Mouse (Mus musculus): ENCODE measurements at regions not wholly inside any gene's neighbourhood (a gene's known extent, or its start where the extent isn't known, plus 50 kb on each side); places are given as distances from the start of the nearest gene placed in this dataset.

DNA sequence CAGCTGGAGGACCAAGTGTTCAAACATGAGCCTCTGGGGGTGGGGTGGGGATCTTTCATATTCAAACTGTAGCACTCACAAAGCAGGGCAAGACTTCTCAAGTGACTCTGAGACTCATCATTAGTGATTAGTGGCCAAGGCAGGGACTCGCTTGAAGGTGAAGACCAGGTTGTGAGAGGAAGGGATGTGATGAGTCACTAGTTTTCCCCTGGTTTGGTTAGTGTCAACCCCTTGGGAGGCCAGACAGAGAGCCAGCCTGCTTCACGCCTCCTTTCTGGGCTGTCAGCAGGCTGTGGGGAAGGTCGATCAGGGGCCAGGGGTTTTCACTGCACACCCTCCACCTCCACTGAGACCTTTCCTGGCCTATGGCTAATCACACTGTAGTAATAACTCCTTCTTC, 65.2 kb downstream of the Slc30a10 start:
- DNase-seq = no peak

DNA sequence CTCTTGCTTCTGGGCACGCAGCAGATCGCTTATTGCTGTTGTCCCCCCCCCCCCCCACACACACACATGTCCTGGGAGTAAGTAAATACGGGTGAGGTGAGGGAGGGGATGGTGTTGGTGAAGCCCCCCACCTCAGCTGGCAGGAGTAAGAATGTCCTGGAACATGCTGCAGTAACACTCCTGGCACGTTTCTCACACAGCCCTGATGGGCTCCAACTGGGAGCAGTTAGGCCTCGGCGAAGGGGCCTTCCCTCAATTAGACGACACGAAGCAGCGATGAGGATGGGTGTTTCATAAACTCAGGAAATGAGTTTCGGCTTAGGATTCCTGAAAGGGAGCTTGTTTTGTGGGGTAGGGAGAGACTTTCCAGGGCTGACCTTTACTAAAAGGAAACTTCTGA, 69.4 kb downstream of the Slc30a10 start:
- DNase-seq = no peak

DNA sequence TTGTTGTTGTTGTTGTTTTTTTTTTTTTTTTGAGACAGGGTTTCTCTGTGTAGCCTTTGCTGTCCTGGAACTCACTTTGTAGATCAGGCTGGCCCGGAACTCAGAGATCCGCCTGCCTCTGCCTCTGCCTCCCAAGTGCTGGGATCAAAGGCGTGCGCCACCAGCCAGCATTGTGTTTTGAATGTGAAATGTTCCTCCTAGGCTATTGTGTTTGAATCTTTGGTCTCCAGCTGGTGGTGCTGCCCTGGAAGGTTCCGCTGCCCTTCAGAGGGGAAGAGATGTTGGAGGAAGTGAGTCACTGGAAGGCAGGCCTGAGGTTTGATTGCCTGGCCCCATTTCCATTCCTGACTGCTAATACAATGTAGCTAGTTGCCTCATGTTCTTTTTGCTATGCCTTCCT, 78.8 kb downstream of the Slc30a10 start:
- no peak for DNase-seq

DNA sequence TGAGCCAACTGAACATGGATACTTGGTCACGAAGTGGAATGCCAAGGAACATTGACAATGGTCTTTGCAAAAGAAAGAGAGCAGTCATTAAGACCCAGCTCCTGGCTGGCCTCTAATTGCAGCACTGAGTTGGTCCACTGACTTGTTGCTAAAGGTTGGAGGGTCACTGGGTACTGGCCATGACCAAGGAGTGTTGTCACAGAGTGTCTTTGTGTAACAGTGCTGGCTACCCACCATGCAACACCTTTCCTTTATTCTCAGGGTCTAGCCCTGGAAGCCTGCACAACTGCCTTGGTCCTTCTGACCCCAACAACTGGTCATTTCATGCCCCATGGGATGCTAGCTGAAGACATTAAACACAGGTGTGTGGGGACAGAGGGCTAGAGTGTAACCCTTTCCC, 79.5 kb downstream of the Slc30a10 start:
- DNase-seq = no peak

DNA sequence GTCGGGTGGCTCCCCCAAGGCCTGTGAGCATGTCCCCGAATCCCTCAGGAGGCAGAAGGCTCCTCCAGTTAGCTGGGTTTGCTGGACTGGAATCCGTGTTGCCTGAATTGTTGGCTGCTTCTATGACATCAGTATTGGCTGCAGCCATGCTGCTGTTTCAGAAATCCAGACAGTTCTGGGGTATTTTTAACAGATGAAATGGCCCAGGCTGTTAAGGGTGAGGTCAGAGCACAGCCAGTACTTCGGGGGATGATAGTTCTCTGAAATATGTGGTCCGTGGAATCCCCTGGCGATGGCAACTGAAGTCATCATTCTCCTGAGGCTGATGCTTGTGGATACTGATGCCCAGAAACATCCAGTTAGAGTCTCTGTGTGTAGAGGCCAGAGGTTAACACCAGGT, 80.7 kb downstream of the Slc30a10 start:
- DNase-seq = no peak

DNA sequence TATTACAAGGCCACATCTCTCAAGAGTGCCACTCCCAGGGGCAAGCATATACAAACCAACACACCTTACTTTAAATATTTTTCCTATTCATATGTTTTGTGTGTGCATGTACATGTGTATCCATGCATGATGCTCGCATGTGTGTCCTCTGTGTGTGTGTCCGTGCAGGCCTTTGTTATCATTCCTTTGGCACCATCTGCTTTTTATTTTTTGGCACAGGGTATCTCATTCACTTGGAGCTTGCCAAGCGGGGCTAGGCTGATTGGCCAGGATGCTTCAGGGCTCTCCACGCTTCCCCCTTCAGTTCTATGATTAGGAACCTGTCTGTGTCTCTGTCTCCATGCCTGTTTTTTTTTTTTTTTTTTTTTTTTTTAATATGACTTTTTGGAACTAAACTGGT, 82.6 kb downstream of the Slc30a10 start:
- no peak for DNase-seq

DNA sequence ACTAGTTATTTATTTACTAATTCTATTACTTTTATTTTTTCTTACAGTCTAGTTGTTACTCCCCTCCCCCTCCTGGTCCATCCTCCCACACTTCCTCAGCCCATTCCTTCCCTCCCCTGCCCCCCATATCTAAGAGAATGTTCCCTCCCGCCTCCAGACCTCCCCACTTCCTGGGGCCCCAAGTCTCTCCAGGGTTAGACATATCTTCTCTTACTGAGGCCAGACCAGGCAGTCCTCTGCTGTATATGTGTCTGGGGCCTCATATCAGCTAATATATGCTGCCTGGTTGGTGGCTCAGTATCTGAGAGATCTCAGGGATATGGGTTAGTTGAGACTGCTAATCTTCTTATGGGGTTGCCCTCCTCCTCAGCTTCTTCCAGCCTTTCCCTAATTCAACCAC, 84.8 kb downstream of the Slc30a10 start:
- DNase-seq = no peak

DNA sequence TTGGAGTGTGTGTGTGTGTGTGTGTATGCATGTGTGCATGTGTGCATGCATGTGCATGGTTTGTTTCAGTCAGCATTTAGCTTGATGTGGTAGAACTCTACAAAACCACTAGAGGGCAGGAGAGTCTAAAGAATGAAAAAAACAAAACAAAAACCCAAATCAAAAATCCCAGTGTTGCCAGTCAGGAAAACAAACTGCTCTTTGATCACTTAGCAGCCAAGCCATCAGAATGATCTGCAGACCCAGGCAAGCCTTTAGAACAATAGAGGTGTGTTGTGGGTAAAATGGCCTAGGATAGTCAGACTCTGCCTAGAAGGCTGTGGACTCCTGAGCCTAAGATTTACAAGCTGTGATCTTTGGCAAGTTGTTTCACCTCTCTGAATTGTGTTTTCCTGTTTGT, 91.7 kb downstream of the Slc30a10 start:
- DNase-seq = no peak

DNA sequence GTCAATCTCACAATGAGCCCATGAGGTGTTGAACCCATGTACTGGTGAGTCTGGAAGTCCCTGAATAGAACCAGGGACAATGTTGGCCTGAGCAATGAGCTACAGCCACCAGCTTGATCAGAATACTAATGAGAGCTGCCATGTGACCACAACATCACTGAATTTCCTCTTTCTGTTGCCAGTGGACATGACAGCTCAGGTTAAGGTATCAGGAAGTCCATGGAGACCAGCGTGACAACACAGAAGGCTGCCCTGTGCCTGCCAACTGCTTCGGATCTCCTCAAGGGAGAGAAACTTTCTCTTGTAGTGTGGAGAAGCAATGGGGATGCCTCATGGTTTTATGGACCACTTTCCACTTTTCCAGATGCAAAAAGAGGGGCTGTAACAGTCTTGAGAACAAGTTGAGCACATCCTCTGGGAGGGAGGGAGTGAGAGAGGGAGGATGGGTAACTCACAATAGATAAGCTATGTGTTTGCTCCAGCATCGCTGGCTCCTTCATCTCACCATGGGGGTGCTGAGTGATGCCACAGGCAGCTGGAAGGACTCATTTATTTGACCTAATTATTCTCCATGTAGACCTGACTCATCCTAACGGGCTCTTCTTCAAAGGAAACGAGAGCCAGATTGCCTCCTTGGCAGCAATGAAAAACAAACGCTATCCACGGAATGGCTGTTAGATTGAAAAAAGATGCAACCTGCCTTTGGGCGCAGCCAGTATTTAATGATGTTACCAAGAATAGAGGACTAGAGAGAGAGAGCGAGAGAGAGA, 118.3 kb downstream of the Slc30a10 start:
- DNase-seq = no peak

DNA sequence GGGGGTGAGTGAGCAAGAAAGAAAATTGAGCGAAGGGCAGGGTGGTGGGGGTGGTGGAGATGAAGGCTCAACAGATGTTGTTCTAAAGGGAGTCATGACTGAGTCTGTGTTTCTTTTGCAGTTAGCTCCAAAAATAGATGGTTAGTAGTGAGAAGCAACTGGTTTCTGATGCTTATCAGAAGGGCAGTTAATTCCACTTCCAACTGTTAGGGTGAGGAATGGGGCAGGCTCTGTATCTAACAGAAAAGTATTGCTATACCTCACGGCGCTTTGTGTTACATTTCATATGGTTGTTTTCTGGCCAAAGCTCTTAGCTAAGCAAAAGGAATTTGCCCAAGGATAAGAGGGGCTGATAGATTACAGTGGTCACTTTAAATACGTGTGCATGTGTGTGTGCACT, 120.3 kb downstream of the Slc30a10 start:
- DNase-seq = no peak

DNA sequence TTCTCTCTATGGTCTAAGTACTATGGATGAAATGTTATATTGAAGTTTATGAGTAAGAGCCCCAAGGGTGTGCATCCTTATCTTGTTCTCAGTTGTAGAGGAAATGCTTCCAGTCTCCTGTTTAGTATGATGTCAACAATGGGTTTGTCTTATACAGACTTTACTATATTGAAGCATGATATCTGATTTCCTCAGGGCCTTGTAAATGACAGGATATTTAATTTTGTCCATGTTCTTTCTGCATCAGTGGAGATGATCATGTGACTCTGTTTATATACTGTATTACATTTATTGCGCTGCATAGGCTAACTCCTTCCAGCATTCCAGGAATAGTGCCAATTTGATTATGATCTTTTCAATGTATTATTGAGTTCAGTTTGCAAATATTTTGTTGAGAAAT, 125.2 kb downstream of the Slc30a10 start:
- no peak for DNase-seq

DNA sequence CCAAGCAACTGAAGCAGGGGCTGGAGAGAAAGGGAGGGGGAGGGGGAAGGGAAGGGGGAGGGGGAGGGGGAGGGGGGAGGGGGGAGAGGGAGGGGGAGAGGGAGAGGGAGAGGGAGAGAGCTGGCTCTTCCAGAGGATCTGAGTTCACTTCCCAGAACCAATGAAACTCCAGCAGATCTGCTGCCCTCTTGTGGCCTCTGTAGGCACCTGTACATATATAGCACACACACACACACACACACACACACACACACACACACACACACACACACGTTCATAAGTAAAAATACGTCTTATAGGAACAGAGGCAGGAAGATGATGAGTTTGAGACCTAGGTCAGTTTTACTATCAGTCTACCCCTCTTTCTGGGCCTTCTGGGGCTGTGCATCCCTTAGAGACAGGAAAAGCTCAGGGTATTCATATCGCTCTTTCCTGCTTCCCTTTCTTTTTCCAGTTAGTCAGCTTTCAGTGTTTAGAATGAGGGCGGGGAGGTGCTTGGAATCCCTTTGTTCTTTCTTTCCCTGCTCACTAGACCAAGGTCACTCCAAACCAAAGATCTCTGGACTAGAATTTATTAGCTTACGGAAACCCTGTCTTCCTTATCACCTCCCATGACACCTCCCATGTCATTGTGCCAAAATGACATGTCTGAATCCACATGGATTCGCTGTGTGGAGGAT, 130.7 kb downstream of the Slc30a10 start:
- no peak for DNase-seq

DNA sequence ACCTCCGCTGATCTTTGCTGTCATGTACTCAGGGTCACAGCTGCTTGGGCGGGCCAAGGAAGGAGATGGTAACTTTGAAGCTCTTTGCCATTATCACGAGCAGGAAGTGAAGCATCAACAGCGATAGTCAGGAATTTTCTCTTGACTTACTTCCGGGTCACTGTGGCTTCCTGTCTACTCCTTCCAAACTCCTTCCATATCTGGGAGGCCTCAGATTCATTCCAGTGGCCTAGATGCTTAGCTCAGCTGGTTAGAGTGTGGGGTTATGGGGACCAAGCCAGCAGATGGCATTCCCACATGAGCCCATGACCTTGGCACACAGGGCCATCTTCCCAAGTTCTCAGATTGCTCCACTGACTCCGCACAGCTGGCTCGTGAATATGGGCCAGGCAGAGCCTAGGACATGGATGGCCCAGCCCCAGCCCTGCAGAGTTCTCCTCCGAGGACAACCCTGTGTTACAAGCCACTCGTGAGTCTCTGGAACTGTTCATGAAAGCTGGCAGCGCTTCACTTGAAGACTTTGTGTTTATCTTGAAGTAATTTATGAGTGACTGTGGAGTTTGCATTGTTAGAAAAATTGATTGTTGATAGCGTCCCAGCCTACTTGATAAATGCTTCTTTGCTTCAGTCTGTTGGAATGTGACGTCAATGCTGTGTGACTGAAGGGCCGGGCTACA, 133.2 kb downstream of the Slc30a10 start:
- DNase-seq = no peak

DNA sequence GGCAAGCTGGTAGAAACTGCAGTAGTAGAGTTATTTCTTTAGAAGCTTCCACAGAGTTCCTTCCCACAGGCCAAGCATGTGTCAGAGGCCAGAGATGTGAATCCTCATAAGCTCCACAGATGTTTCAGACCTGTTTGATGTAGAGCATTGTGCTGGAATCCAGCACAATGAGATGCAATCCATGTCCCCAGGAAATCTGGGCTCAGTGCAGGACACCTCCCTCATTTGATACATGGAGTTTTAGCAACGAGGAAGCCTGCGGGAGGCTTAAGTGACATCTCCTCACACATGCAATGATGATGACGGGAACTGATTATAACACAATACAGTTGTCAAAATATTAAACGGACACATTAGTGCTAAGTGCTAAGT, 133.7 kb downstream of the Slc30a10 start:
- no peak for DNase-seq

DNA sequence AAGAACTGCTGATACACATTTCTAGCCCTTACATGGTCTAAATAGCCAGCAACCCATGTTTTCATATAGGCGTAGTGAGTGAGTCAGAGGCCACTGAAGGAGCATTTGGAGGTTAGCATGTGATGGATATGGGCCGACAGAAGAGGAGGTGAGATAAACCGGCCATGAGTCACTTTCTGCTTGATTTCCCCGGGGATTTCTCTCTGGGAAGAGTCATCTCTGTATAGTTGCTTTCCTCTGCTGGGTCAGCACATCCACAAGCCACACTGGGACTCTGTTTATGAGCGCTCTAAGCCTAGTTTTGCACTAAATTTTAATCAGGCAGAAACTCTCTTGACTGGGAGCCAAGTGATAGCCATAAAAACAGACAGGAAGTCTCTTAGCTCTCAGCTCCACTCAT, 142.2 kb downstream of the Slc30a10 start:
- no peak for DNase-seq

DNA sequence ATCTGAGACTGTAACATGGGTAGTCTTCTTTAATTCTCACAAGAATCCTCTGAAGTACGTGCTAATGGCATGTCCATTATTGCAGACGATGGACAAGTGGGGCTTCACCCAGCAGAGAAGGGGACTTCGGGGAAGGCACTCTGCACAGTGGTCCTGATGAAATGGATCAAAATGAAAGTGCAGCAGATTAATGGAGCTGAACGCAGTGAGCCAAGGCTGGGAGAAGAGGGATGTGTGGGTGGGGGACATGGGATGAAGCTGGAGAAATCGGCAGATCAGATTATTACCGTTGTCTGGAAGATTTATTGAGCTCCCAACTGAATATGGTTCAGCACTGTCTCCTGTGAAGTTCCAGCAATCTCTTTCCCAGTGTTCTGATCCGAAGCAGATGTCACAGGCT, 143.9 kb downstream of the Slc30a10 start:
- no peak for DNase-seq

DNA sequence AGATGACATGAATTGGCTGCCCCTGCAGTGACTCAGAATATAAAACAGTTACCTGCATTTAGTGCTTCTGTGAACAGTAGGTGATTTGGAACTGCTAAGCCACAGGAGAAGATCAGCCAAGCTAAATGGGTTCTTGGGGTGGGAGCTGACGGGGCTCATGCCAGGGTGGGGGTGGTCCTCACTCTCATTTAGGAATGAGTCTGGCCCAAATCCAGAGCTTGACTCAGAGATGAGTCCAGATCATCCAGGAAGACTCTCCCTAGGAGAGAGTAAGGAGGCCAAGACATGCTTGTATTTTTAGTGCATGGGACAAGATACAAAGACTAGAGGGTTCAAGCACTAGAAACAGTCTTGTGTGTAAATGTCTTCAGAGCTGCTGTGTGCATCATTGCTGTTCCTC, 146.5 kb downstream of the Slc30a10 start:
- DNase-seq = no peak

DNA sequence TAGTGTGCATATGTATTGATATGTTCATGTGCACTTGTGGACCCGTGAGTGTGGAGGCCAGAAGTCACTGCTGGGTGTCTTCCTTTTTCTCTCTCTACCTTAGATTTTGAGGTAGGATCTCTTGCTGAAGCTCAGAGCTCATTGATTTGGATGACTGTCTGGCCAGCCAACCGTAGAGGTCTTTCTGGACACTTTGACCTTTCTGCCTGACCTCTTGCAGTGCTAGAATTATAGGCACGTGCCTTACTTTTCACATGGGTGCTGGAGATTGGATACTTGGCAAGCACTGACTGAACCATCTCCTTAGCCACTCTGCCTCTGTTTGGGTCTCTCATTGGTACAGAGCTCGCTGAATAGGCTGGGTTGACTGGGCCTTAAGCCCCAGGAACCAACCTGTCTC, 151.3 kb downstream of the Slc30a10 start:
- DNase-seq = no peak

DNA sequence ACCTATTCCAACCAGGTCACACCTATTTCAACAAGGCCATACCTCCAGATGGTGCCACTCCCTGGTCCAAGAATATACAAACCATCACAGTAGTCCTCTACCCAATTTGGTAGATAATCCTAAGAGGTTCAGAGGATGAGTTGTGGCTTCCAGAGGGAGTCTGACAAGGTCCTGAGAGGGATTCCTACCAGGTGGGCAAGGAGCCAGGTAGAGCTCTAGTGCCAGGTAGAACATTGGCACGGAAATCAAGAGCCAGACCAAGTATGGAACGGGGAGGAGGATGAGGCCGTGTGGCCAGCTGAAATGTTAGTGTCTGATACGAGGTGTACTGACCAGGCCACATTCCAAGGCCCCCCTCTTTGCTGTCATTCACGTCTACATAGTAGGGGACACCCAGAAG, 153.0 kb downstream of the Slc30a10 start:
- DNase-seq = no peak

DNA sequence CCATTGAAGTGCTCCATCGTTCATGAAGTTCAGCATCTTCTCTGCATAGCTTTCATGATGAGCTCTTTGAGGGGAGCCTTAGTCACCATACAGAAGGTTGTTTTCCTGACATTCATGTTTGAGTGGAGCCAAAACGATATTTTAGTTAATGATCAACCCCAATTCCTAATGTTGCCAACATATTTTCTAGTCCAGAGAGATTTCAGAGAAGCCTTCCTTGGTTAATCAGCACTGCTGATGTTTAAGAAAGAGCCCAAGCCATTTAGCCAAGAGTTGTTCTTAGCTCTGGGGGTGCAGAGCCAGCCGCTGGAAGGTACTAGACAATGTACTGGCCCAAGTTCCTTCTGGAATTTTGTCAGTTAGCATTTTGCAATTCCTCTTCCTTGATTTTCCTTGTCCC, 153.8 kb downstream of the Slc30a10 start:
- no peak for DNase-seq

DNA sequence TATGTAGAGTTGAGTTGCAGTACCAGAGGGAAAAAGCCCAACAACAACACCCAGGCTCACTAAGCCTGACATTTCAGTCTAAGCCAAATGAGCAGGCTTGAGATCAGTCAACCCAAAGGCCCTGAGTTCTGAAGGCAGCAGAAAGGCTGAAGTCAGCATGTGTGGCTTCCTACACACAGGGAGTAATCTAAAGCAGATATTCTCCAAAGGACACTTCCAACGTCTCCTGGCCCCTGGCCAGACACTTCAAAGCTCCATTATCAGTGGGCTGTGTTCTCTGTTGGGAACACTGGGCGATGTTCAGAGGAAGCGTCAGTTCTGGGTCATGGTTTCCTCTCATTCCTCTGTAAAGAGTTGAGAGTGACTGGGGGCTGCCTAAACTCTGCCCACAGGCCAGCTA, 155.9 kb downstream of the Slc30a10 start:
- no peak for DNase-seq

DNA sequence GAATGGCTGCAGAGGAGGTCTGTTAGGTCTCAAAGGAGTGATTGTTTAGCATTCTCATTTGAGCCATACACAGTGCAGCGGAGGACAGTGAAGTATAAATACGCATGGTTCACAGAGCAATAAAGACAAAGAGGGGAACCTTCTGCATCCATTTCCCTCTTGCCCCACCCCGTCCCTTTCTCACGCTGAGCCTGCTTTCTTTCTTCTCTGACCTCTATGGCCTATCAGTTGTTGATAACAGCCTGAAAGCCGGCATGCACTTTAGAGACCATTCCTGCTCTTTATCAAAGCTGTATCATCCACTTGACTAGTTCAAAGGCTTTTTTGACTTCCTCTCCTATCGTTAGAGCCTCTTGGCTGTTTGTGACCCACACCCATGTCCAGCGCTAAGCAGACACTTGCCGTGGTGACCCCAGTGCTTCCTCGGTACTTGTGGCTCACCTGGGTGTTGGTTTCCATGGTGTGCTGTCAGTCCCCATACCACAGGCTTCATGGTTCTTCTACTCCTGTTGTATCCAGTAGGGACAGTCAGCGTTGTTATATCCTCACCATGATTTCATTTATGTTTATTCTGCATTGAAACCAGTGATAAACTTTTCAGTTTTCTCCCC, 161.3 kb downstream of the Slc30a10 start:
- no peak for DNase-seq

DNA sequence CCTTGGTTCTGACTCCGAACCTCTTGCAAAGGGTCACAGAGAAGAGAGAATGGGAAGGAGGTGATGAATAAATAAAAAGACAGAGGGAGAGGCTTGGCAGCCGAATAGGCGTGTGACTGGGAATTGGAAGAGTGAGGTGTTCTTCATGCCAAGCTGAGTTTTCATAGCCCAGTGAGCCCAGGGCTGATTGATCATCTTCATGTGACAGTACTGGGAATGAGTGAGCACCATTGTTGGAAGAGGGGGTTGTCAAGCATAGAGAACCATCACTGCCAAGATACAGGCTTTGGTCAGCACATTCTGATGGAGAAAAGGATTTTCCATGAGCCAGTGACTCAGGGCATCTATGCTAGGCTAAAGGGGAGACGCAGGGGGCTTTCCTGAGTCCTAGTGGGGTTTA, 163.0 kb downstream of the Slc30a10 start:
- no peak for DNase-seq

DNA sequence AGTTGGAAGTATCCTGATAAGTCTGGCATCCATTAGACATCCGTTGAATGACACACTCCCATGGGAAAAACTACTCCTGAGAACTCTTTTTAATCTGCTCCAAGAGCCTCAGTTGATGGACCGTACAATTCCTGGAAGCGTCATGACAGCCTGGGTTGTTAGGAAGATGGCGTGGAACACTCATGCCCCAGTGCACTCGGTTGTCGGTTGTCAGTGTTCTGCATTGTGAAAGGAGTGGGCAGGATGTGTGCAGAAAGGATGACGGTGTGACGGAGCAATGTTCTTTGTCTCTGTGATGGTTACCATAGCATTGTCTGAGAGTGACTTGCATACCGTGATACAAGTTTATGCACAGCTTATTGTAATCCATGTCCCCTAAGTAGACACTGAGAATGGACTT, 164.4 kb downstream of the Slc30a10 start:
- no peak for DNase-seq

Measured in thymus, postnatal 14 days (tissue).